Mouse (Mus musculus) stomach, embryonic 16.5 days (tissue): ENCODE data around the gene Capns2. TPM values are rescaled to one million over a fixed set of nuclear protein-coding genes. Genes with fewer than 3 reads are reported as not detected.

Experiments used
- ATAC-seq: fragments of 200-750 bp; cut with Nextera tagmentation; 2 replicates; pipeline ENCODE4 v1.8.0; 2017; ENCODE audit warnings: moderate number of reproducible peaks, moderate TSS enrichment; ENCODE audit not compliant: insufficient read depth, low FRiP score
- H3K27ac ChIP-seq: fragments of 300-500 bp; sonication (generic); 2 replicates; pipeline ENCODE4 v1.5.1; 2014; ENCODE audit warnings: low read length
- H3K27me3 ChIP-seq: fragments of 300-500 bp; sonication (generic); 2 replicates; pipeline ENCODE4 v1.6.1; 2014; ENCODE audit warnings: low read length, control low read depth, mixed read lengths; ENCODE audit not compliant: control insufficient read depth, insufficient read depth
- H3K36me3 ChIP-seq: fragments of 300-500 bp; sonication (generic); 2 replicates; pipeline ENCODE4 v1.6.1; 2014; ENCODE audit warnings: low read length; ENCODE audit not compliant: control insufficient read depth, insufficient read depth
- H3K4me1 ChIP-seq: fragments of 300-500 bp; sonication (generic); 2 replicates; pipeline ENCODE4 v1.6.1; 2014; ENCODE audit warnings: low read length, control low read depth, mixed read lengths; ENCODE audit not compliant: control insufficient read depth, insufficient read depth
- H3K4me2 ChIP-seq: fragments of 300-500 bp; sonication (generic); 2 replicates; pipeline ENCODE4 v1.6.1; 2014; ENCODE audit warnings: low read depth, low read length, mixed read lengths
- H3K4me3 ChIP-seq: fragments of 300-500 bp; sonication (generic); replicated peaks from 2 replicates; pipeline ENCODE4 v1.5.1; 2014; ENCODE audit warnings: mild to moderate bottlenecking, low read length
- H3K9ac ChIP-seq: fragments of 300-500 bp; sonication (generic); 2 replicates; pipeline ENCODE4 v1.6.1; 2014; ENCODE audit warnings: low read length
- H3K9me3 ChIP-seq: fragments of 300-500 bp; sonication (generic); replicated peaks from 2 replicates; pipeline ENCODE4 v1.6.1; 2016; ENCODE audit warnings: low read length, control low read depth; ENCODE audit not compliant: control insufficient read depth
- WGBS: fragments of 180-500 bp; shearing (Covaris S2); extraction: QIAGEN DNeasy Blood & Tissue Kit; methylation state at CpG from one replicate; pipeline ENCODE4 v1.1.7; 2014; 5-methylcytosine and 5-hydroxymethylcytosine counted together
- microRNA-seq: library from miRNA; unstranded; fragments of <30 nt; microRNA quantifications from one replicate; pipeline ENCODE4, GENCODE M21; 2016
- polyA plus RNA-seq: library from polyadenylated mRNA; unstranded; fragments of >200 nt; fragmentation: Nextera tagmentation; extraction: Ambion mirVana; gene quantifications from 2 replicates; pipeline ENCODE4 v1.2.1, GENCODE M21; 2015

Gene Capns2
- polyA plus RNA-seq, 1 experiment from 2014 or later = 19.5 TPM

- no peak overlapping the region for H3K4me3 ChIP-seq
- no peak overlapping the region for H3K4me2 ChIP-seq
- no peak overlapping the region for H3K27ac ChIP-seq
- no peaks in the 10 kb centered on the region for H3K27me3 ChIP-seq
- no peak overlapping the region for H3K9ac ChIP-seq
- H3K9me3 ChIP-seq = no peaks in the 10 kb centered on the region
- WGBS = 88% methylated on average over 3 of the region's 3 CpGs
- no peak for ATAC-seq
- no peaks in the 10 kb centered on the region for H3K4me1 ChIP-seq
- no peaks in the 10 kb centered on the region for H3K36me3 ChIP-seq
Observed at GRCm38 (mm10) chr8:92921768-92922167, 20.6 kb downstream of the Capns2 start.

- no peak for ATAC-seq
Observed at GRCm38 (mm10) chr8:92928986-92929385, 27.8 kb downstream of the Capns2 start.

GRCm38 (mm10) chr8:92938056-92938455 is 36.8 kb downstream of the Capns2 start:
- no peaks in the 10 kb centered on the region for H3K4me1 ChIP-seq
- WGBS = 67% methylated on average over 4 of the region's 4 CpGs
- H3K4me3 ChIP-seq = no peak overlapping the region
- H3K27ac ChIP-seq = no peak overlapping the region
- H3K4me2 ChIP-seq = no peak overlapping the region
- ATAC-seq = no peak
- H3K27me3 ChIP-seq = no peaks in the 10 kb centered on the region
- H3K9ac ChIP-seq = no peak overlapping the region
- H3K9me3 ChIP-seq = no peaks in the 10 kb centered on the region
- no peaks in the 10 kb centered on the region for H3K36me3 ChIP-seq

More at GRCm38 (mm10) chr8:92928986-92929385, 27.8 kb downstream of the Capns2 start:
- no peaks in the 10 kb centered on the region for H3K9me3 ChIP-seq
- 63% methylated on average over 4 of the region's 4 CpGs for WGBS
- H3K36me3 ChIP-seq = no peaks in the 10 kb centered on the region
- no peak overlapping the region for H3K4me3 ChIP-seq
- H3K27me3 ChIP-seq = no peaks in the 10 kb centered on the region
- no peak overlapping the region for H3K4me2 ChIP-seq
- H3K4me1 ChIP-seq = no peaks in the 10 kb centered on the region
- H3K27ac ChIP-seq = no peak overlapping the region
- H3K9ac ChIP-seq = no peak overlapping the region

GRCm38 (mm10) chr8:92949071-92949470 is 47.9 kb downstream of the Capns2 start:
- H3K9me3 ChIP-seq = no peaks in the 10 kb centered on the region
- no peaks in the 10 kb centered on the region for H3K4me1 ChIP-seq
- no peaks in the 10 kb centered on the region for H3K27me3 ChIP-seq
- H3K36me3 ChIP-seq = no peaks in the 10 kb centered on the region
- H3K4me3 ChIP-seq = no peak overlapping the region
- no peak overlapping the region for H3K27ac ChIP-seq
- 82% methylated on average over 4 of the region's 4 CpGs for WGBS
- no peak overlapping the region for H3K9ac ChIP-seq
- ATAC-seq = no peak
- no peak overlapping the region for H3K4me2 ChIP-seq

GRCm38 (mm10) chr8:92950639-92951371 is 49.6 kb downstream of the Capns2 start:
- no peak for ATAC-seq
- Histone ChIP-seq H3K9ac (no peak overlapping the region), H3K27ac (no peak overlapping the region), H3K4me1 (no peaks in the 10 kb centered on the region), H3K4me2 (no peak overlapping the region), H3K4me3 (no peak overlapping the region), H3K36me3 (no peaks in the 10 kb centered on the region), H3K9me3 (no peaks in the 10 kb centered on the region), H3K27me3 (no peaks in the 10 kb centered on the region)
- WGBS = 43% methylated on average over 12 of the region's 12 CpGs

Small RNA genes lying within 50 kb of the gene (microRNA-seq; reads per million reads assigned to microRNA genes)
- gene Gm22151 = not detected

Other genes starting within 250 kb of the Capns2 start
- gene Irx6, start 227.1 kb upstream of the Capns2 start, polyA plus RNA-seq = 0.04 TPM in 1 of 2 replicates, not detected in the other
- 149 and 166 TPM in 2 replicates for gene Mmp2, start 74.1 kb upstream of the Capns2 start, polyA plus RNA-seq
- gene Lpcat2, start 46.1 kb upstream of the Capns2 start, polyA plus RNA-seq = 12.2 and 13.2 TPM in 2 replicates
- 0.17 and 0.25 TPM in 2 replicates for gene Slc6a2, start 58.7 kb downstream of the Capns2 start, polyA plus RNA-seq
- gene Ces1a, start 146.8 kb downstream of the Capns2 start, polyA plus RNA-seq = not detected in 2 replicates
- 0.12 TPM in 2 replicates for gene Ces1b, start 178.6 kb downstream of the Capns2 start, polyA plus RNA-seq
- 0.46 and 0.65 TPM in 2 replicates for gene Ces1c, start 229.9 kb downstream of the Capns2 start, polyA plus RNA-seq